Mouse (Mus musculus): ENCODE measurements around the gene Akt2.

The Akt2 gene

DNA sequence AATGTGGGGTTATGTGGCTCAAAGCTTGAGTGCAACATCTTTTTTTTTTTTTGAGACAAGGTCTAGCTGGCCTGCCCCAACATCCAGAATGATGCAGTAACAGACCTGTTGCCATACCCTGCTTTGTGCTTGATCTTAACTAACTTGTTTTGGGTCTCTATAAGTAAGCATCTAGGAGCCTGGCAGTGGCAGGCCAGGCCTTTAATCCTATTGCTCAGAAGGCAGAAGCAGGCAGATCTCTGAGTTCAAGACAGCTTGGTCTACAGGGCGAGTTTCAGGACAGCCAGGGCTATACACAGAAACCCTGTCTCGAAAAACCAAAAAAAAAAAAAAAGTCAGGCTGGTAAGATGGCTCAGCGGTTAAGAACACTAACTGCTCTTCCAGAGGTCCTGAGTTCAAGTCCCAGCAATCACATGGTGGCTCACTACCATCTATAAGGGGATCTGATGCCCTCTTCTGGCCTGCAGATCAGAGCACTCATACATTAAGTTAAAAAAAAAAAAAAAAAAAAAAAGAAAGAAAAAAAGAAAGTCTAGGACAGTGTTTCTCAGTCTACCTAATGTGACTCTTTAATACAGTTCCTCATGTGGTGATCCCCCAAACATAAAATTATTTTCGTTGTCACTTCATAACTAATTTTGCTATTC lies 662 bp upstream of the Akt2 start:
- no peak for DNase-seq

DNA sequence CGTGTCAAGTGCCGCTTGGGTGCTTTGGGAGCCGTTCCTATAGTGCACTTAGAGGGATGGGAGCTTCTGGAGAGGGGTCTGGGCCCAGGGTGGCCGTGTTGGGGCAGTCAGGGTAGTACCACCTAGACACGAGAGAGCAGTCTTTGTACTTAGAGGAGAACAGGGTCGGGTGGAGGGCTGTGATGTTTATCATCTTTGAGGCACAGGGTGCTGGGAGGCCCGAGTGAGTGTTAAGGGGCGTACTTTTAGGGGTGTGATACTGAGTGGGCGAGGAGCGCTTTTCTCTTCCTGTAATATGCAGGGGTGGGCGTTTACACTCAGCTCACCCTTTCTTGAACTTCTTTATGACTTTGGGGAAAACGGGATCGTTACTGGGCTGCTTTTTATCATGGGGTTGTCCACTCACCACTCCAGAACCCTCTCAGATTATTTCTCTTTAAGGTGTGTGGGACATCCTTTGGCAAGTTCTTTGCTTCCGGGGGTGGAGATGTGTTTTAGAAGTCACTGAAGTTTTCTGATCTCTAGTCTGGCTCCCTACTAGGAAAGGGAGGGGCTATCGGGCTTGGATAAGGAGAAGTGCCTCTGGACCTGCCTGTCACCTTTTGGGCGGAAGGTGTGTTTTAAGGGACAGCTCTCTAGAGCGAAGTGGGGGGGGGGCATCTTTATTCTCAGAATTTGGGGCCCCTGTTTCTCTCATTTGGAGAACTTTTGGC lies 1.0 kb downstream of the Akt2 start:
- no peak for DNase-seq

DNA sequence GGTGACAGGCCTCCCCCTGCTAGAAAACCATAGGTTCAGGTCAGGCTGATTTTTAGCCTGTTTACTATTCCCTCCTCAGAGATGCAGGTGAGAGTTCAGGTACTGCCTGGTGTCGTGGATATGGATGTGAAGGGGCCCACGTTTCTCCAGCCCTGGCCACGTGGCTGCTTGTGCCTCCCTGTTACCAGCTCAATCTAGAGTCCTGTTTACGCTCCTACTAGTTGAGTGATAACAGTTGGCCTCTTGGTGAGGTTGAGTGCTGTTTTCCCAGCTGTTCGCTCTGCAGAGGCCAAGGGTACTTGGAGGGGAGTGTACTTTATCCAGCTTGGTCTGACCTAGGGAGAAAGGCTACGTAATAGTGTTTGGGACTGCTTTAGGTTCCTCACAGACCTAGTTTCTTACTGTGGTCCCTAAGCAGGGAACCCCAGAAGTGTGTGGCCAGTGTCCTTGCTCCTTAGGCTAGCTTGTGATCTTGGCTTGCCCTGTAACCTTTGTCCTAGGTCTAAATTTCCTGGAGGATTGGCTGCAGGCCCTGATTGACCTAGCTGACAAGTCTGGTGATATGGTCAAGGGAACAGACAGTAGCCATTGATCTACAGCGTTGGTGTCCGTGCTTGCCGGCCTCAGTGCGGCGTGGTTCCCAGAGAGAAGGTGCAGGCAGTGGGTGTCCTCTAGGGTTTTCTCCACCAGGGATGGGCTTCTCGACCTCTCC lies 1.7 kb downstream of the Akt2 start:
- DNase-seq, result no peak

DNA sequence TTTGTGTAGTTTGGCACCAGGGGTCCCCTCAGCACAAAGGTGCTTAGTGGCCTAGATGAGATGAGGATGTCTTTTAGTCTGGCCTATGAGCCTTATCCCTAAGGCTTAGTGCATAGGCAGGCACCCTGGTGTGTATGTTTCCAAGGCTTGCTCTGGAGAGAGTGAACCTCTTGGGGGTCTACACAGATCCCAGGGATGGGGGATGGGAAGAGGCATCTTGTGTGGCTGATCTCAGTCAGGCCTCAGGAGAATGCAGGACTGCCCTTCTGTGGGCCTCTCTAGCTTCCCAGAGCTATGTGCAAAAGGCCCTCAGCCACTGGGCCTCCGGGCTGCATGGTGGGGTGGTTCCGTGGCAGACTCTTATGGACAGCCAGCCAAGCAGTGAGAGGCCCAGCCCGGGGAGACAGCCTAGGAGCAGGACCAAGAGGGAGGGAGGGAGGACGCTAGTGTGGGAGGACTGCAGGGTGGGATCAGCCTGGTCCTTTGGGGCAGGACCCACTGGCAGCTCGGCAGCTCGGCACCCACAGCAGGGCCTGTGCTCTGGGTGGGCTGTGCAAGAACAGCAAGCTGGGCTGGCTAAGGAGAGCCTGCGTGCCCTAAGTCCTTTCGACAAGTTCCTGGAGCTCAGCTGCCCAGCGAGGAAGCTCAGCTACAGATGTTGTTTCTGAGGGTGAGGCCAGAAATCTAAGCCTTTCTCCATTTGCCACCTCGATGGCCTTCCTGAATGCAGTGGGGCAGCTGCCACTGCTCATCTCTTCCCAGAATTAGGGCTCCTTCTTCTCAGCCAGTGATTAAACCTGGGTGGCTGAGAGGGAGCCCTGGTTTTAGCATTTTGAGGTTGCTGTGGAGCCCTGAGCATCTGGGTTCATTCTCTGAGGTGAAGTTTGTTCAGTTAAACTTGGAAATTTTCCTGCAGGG lies 5.5 kb downstream of the Akt2 start:
- DNase-seq, result peak; percentile 19

DNA sequence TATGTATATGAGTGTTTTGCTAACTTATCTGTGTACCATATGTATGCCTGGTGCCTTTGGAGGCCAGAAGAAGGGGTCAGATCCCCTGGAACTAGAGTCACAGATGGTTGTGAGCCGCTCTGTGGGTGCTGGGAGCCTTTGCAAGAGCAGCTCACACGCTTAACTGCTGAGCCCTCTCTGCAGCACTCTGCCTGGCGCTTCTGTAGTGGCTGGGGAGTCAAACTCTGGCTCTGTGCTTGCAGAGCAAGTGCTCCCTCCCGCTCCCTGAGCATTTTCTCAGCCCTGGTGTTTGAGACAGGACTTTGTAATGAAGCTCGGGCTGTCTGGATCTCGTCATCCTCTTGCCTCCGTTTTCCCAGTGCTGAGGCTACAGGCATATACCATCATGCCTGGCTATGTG lies 6.7 kb downstream of the Akt2 start:
- DNase-seq, result no peak

DNA sequence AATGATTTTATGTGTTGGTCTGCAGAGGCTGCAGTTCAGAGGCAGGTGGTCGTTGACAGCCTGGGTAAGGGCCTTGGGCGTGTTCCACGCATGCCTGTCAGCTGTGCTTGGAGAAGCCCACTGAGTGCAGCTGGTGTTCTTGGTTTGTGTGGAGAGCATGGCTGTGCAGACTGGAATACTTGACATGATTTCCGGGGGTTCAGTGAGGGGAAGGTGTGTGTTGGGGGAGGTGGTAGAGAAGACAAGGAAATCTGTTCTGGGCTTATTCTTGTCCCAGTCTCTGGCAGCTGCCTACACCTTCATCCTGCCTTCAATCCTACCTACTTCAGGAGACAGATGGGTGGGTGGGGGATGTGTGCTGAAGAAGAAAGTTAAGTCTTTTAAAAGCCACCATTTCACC lies 10.3 kb downstream of the Akt2 start:
- no peak for DNase-seq

DNA sequence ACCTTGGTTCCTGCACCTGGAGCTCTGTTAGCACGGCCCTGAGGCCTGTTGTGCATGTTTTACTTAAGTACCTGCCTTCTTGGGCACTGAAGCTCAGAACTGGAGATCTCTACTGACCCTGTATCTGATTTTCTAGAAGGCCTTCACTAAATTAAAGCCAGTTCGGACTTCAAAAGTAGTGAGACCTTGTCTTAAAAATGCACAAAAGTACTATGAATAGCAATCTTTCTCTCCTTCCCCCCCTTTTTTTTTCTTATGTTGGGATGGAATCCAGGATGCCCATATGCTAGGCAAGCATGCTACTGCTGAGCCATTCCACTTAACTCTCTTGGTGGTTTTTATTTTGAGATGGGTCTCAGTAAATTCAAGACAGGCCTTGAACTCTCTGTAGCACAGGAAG lies 10.8 kb downstream of the Akt2 start:
- DNase-seq, result no peak

DNA sequence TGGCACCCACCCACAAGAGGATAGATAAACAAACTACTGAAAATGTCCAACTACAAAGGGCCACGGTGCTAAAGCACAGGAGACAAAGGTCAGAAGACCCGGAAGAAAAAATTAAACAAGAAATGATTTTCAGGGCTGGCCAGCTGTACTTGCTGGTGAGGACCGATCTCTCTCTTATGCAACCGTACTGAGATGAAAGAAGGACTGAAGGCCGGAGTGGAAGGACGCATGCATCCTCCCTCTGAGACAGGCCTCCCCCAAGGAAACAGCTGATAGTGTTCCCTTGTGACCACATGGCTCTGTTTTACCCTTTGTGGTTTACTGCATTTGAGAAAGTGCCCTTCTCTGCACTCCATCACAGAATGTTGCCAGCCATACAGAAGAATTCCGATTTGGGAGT lies 11.5 kb downstream of the Akt2 start:
- DNase-seq, result no peak

DNA sequence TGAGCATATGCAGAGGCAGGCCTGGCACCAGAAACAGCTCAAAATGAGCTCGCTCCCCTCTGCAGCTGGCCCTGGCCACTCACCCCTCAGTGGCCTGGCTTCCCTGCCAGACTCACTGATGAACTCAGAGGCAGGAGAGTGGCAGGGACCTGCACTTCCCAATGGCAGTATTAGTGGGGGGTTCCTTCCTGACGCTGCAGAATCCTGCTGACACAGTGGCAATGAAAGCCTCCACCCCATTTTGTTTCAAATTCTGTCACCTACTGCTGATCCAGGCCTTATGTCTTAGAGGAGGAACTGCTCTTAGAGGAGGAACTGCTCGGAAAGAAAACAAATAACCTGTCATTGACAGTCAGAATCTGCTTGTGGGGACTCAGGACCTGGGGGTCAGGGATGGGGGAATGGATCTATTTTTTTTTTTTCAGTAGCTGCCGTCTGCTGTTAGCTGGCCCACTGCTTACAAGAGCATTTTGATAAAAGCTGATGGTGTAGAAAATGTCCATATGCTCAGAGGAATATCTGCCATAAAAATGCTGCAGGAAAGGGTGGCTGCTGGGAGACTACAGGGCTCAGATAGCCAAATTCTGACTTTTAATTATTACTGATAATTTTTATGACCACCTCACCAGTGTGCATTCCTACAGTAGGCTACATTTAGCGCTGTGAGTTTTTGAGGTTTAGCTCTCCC lies 13.5 kb downstream of the Akt2 start:
- no peak for DNase-seq

DNA sequence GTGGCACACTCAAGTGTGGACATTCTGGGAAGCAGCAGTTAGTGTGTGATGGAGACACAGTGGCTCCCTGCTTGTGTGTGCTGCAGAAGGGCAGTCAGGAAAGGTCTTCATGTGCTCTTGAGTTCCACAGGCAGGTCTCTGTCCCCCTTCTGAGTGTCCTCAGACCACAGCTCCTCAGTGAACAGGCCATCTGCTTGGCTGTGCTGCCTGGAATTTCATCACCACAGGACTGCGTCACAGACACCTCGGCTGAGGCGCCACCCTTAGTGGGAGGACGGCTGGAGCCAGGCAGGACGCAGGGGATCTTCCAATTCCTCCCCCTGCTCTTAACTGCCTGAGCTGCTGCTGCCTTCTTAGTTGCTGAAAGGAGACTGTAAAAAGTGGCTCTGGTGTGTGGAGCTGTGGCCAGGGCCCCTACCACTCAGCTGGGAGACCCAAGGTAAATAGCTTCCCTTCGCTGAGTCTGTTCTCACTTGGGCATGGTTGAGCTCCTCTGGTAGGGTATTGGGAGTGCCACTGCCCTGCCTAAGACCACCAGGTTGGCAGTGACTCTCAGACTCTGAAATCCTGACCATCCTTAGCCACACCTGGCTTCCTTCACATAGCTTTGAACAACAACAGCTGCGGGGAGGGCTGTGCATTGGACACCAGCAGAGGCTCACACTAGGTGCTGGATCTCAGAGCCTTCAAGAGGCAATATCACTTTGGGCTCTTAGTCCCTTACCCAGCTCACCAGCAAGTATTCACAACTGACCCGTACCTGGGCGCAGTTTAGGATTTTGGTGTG lies 14.3 kb downstream of the Akt2 start:
- no peak for DNase-seq

DNA sequence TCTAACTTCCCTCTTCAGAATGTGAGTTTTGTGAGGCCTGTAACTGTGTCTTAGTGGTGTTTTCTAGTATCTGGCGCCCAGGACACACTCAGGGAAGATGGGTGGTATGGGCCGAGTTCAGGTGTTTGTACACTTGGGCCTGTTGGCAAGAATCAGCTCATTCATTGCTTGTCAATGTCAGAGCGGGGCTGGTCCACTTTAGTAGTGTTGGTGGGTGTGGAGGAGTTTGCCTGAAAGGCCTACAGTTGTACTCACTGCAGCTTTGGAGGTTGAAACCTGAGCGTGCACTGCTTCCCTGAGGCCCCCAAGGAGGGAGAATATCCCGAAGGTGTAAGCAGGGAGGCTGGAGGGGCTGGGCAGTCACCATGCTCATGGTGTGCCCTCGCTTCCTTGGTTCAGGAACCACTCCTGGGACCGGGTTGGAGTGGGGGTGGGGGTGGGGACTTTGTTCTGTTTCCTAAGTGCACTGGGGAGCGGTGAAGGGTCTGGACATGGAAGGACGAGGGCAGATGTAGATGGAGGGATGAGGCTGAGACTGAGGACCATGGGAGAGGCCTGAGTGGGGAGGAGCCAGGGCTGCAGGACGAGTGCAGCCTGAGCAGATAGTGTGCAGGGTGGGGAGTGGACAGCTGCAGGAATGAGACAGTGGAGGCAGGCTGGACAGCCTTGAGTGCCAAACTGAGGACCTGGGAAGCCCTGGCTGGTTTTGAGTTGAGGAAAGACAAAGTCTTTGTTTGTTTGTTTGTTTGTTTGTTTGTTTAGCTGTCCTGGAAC lies 15.3 kb downstream of the Akt2 start:
- DNase-seq, result no peak

DNA sequence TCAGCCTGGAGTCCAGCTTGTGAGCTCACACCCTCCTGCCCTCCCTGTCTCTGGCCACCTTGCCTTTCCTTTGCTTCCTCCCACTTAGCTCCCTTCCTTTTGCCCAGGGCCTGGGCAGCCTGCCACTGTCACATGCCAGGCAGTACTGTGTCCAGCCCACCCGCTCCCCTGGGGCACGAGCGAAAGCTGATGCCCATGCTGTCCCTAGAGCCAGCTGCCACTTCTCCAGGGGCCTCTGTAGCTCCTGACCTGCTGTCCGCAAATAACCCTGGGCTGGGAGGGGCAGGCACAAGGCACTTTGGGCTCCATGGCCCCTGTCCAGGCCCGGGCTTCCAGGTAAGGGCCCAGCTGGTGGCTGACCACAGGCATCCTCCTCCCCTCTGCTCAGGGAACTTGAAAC lies 16.2 kb downstream of the Akt2 start:
- DNase-seq, result no peak

DNA sequence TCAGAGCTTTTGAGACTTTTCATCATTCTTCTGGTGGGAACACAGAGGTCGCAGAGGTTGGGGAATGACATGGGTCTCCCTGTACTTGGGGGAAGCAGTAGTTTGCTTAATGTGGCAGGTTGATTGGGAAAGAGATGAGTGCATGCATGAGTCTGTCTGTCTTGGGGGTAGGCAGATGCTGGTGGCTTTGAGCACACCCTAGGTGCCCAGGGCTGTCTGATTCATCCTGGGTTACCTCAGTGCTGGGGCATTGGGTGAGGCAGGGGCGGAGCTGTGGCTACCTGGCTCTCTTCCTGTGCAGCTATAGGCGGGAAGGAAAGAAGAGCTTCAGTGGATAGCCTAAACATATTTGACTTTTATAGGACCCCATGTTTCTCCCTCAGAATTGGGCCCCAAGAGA lies 16.8 kb downstream of the Akt2 start:
- no peak for DNase-seq

DNA sequence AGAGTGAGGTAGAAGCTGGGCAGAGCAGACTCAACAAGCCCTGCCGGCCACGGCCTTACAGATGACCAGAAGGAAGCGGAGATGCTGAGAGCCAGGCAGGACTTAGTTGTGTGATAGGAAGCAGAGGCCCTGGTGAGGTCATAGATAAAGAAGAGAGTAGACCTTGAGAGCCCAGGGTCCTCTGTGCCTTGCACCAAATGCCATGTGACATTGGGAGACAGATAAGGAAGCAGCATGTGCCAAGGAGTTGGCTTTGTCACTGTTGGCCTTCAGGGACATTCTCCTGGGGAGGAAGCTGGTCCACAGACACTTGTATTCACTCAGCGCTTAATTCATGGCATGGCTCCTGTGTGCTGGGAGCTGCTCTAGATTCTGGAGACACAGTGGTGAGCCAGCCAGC lies 17.9 kb downstream of the Akt2 start:
- DNase-seq, result no peak

DNA sequence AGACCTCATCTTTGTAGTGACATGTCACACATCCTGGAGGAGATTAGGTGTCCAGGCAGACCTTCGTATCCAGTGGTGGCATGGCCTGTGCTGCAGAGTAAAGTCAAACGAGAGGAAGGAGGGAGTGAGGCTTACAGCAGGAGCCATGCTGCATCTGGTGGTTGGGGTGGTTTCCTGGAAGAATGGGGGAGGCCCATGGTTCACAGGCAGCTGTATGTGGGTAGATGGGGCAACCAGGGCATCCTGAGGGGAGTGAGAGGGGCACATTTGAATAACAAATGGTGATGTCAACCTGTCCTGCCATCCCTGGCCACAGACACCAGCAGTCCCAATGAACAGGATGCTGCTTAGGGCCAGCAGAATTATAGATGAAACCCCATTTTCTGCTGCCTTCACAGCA lies 18.3 kb downstream of the Akt2 start:
- DNase-seq, result no peak

DNA sequence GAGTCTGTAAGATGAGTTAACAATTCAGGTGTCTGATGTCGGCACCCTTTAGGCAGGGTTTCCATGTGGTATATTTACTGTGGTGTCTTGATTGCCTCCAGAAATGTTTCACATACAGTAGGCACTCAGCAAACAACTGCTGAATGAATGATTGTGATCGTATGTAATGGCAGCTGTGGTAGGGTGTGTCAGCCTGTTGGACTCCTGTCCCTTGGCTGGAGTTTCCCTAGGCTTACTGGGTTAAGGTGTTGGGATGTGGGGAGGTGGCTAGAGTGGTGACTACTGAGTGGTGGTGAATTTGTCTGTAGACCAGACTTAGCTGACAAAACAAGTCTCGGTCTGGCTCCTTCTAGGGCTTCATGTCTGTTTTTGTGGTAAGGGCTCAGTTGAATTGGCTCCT lies 19.0 kb downstream of the Akt2 start:
- no peak for DNase-seq

DNA sequence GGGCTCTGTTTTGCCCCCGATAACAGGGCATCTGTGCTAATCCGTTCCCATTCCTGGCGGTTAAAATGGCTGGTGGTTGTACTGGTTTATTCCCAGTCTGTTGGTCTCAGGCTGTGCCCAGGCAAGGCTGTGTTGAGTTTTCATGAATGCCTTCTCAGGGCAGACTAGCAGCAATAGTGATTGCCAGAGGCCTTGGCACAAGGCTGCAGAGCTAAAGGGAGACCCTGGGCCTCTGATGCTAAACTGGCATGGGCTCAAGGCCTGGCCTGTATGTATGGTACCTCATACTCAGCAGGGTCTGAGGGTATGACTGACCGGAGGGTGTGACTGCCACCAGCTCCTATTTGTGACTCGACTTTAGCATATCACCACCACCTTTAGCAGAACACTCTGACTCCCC lies 19.5 kb downstream of the Akt2 start:
- no peak for DNase-seq

DNA sequence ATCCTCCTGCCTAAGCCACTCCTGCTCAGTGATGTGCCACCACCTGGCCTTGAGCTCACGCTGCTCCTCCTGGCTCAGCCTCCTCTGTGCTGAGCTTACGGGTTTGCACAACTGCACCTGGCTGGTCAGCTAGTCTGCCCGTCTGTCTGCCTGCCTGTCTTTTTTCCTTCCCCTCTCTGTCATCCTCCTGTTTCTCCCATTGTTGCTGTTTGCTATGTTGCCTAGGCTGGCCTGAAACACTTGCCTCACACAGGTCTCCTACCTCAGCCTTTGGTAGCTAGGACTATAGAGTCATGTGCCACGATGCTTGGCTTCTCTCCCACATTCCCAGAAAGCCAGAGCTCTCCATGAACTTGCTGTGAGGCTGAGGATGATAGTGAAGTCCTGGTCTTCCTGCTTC lies 21.6 kb downstream of the Akt2 start:
- no peak for DNase-seq

DNA sequence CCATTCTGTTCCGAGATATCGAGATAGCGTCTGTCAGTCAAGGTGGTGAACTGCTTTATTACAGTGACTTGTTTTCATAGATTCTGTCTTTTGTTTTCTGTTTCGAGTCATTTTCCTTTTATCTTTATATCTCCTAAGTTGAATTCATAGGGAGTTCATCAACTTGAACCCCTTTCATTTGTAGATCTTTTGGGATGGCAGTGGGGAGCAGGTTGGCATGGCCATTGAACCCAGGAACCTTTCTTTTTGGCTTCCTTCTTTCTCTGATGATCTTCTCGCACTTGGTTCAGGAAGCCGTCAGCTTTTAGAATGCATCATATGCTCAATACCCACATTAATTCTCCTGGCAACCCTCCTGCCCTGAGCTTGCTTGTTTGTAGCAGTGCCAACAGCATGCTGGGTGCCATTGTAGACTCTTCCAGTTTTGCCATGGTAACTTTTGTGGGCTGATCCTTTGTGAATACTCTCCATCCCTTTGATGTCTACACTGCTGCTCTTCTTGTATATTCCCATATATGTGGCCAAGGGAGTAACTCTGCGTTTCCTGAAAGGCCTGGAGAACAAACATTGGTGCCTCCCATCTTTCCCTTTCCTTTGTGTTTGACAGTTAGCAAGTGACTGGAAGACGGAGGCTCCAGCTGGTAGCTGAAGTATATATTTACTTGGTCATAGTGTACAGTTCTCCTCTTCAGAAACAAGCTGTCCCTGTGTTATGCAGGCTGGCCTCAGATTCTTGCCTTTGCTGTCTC lies 22.6 kb downstream of the Akt2 start:
- DNase-seq, result peak; percentile 18

DNA sequence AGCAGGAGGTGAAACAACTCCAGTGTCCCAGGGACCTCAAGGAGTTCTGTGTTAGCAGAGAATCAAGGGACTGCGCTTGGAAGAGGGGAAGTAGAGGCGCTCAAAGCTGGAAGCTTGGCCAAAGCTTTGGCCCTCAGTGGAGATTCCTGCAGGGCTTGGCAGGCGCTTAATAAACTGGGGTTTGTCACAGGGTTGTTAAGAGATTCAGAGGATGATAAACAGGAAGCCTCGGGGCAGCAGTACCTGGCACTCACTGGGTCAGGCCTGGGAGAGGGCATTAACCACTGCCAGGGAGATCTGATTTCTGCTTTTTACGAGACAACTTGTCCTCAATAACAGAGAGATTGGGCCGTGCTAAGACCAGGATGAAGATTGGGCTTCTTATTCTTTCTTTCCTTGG lies 29.7 kb downstream of the Akt2 start:
- no peak for DNase-seq

All from retina, postnatal 1 day (tissue).